Mouse (Mus musculus) G1E (cell line): ENCODE measurements around the gene Clmn.

Source experiments
- CTCF ChIP-seq: IDR thresholded peaks from 2 replicates; pipeline ENCODE4 v1.5.1; 2012; ENCODE audit warnings: low read depth, low read length, inconsistent platforms, mixed read lengths
- GATA1 ChIP-seq: IDR thresholded peaks from 2 replicates; pipeline ENCODE4 v1.6.1; 2012; ENCODE audit warnings: borderline replicate concordance, low read length, inconsistent platforms, mixed read lengths
- GATA2 ChIP-seq: IDR thresholded peaks from 2 replicates; pipeline ENCODE4 v1.6.1; 2012; ENCODE audit warnings: low read depth, low read length, inconsistent platforms, borderline replicate concordance
- TAL1 ChIP-seq: conservative IDR thresholded peaks from 2 replicates; pipeline ENCODE4 v1.6.1; 2012; ENCODE audit warnings: low read depth, low read length, inconsistent platforms, mixed read lengths

GRCm38 (mm10) chr12:104738931-104739330 lies 125.9 kb downstream of the Clmn start:
- TF ChIP-seq CTCF: no peak
- TF ChIP-seq TAL1: no peak
- TF ChIP-seq GATA2: no peak
- no peak for TF ChIP-seq GATA1
